Mouse (Mus musculus) testis, adult 2 months (tissue): ENCODE results near the gene 3110082I17Rik.

ENCODE experiments used
- CTCF ChIP-seq: fragments of 200-500 bp; IDR thresholded peaks from 2 replicates; pipeline ENCODE4 v1.5.1; 2012; ENCODE audit warnings: low read depth, mild to moderate bottlenecking, inconsistent platforms, low read length, moderate library complexity; ENCODE audit not compliant: control insufficient read depth, insufficient read depth, insufficient replicate concordance
- POLR2A ChIP-seq: fragments of 200-500 bp; IDR thresholded peaks from 2 replicates; pipeline ENCODE4 v1.6.1; 2012; ENCODE audit warnings: low read depth, mild to moderate bottlenecking, inconsistent platforms, low read length, moderate library complexity; ENCODE audit not compliant: control insufficient read depth

DNA sequence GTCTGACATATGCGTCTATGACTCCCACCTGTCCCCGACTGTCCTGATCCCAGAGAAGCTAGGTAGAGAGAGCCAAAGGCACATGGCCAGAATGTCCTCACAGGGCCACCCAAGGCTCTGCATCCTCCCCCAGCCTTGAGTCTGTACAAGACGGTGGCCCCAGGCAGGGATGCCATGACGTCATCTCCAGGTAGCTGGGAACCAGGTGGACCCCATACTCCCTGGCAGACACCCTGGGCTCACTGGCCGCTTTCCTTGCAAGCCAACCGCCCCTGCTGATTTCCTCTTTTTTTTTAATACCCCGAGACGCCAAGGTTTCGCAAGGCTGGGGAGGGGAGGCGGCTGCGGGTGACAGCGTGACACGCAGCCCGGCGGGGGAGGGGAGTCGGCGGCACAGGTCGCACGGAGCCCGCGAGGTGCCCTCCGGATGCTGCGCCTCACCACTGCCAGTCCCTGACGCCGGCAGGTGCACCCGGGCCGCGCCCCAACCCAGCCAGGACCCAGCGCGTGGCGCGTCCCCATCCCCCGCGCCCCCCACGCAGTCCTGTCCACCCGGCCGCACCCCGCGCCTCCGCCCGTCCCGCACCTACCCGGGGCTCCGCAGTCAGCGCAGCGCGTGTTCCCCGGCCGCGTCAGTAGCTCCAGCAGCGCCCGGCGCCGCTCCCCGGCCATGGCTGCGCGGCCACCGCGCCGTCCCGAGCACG lies 135.5 kb downstream of the 3110082I17Rik start:
- TF ChIP-seq CTCF (no peak), POLR2A (no peak)
